Mouse (Mus musculus): Measurements from ENCODE around the gene Rabgef1. TPM values are rescaled to one million over a fixed set of nuclear protein-coding genes. Genes with fewer than 3 reads are reported as not detected.

Rabgef1 gene
- total RNA-seq, 2 experiments from 2014 or later = 36.5 to 43.2 TPM

DNA sequence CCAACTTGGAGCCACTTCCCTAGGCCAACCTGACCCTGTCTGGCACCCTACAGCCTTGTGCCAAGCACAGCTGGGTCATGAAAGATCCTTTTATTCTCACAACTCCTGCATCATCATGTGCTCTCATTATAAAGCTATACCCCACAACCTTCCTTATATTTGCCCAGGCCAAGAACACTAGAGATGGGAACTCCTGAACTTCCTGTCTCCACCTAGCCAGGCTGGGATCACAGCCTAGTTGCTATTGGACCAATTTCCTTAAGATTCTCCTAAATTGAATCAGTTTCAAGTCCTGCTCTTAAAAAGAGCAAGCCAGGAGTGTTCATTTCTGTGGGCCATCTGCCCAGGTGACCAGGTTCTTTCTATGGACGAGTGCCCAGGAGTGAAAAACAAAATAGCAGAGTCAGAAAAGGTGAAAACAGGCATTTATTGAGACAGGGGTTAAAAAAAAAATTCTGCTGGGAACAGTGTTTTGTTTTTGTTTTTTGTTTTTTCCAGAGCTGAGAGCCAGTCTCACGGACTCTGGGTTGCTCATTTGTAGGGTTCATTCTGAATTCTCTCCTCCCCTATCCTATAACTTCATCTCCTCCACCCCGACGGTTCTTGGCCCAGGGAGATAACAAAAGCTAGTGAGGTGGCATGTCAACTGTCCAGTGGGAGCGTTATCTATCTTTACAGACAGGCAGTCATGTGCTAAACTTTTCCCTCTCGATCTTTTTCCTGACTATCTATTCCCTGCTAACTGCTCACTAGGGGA, 754 bp upstream of the Rabgef1 start:
- DNase-seq (ENCODE audit: low spot score in 2 of 2) = no peak

DNA sequence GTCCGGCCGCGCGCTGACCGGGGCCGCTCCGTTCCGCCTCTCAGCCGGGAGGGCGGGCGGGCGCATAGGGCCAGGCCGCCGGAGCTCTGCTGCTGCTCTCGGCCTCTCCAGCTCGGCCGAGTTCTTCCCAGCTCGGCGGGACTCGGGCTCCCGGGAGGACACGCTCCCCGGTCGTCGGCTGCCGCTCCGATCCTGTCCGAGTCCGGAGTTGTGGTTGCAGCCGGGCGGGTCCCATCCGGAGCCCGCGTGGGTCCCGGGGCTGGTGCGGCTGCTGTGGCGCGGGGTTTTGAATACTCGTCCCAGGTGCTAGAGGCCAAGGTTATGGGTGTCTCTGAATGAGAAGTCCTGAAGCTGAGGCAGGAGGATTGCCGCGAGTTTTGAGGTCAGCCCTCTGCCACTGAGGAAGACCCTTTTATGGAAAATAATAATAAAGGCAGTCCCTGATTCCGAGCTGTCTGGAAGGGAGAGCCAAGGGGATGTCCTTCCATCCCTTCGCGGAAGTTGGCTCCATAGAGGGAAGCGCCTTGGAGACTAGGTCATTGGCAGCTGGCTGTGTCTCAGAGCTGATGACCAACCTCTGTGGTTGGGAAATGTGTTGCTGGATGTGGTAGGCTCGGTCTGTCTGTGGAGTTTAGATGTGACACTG, 481 bp downstream of the Rabgef1 start:
- peak; percentile 23 to 42 for DNase-seq (ENCODE audit: low spot score in 2 of 2)

DNA sequence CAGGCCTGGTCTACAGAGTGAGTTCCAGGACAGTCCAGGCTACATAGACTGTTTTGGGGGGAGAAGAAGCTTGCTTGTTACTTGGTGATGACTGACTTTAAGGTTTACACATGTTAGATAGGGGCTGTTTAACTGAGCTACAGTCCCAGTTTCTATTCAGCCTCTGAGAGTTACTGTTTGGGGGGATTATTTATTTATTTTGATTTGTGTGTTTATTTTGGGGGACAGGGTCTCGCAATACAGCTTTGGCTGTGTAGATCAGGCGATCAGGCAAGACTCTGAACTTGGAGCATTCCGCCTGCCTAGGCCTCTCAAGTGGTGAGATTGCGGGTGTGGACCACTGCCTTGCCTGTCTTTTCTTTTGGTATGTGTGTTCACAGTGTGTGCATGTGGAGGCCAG, 1.4 kb downstream of the Rabgef1 start:
- no peak for DNase-seq (ENCODE audit: low spot score in 2 of 2)

DNA sequence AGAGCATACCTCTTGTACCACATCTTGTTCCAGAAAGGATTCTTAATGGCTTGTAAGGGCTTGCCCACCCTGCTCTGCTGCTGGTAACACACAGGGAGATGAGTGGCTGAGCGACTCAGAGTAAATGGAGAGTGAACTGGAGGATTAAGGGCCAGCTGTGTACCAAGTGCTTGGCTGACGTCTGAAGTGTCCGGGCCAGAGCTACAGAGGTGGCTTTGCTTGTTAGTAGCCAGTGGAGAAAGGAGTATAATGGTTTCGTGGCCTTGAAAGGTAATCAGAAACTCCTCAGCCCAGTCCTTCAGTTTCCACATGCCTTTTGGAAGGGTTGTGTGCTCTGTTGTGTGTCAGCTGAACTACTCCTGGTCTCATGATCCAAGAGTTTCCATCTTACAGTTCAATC, 6.3 kb downstream of the Rabgef1 start:
- no peak for DNase-seq (ENCODE audit: low spot score in 2 of 2)

DNA sequence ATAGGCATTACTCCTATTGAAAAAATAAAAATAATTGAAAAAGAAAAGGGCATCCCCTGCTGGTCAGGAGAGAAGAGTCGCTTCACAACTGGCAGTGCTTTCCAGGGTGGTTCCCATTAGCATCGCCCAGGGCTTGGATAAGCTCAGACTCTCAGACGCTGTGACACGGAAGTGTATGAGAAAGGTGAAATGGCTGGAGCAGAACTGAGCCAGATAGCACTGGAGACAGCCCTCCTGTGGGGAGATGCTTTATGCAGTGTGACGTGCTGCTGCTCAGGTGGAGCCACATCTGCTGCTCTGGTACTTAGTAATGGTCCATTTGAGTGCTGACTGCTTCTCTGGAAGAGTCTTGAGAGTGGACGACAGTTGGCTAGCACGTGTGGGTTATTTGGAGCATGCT, 8.8 kb downstream of the Rabgef1 start:
- no peak for DNase-seq (ENCODE audit: low spot score in 2 of 2)

DNA sequence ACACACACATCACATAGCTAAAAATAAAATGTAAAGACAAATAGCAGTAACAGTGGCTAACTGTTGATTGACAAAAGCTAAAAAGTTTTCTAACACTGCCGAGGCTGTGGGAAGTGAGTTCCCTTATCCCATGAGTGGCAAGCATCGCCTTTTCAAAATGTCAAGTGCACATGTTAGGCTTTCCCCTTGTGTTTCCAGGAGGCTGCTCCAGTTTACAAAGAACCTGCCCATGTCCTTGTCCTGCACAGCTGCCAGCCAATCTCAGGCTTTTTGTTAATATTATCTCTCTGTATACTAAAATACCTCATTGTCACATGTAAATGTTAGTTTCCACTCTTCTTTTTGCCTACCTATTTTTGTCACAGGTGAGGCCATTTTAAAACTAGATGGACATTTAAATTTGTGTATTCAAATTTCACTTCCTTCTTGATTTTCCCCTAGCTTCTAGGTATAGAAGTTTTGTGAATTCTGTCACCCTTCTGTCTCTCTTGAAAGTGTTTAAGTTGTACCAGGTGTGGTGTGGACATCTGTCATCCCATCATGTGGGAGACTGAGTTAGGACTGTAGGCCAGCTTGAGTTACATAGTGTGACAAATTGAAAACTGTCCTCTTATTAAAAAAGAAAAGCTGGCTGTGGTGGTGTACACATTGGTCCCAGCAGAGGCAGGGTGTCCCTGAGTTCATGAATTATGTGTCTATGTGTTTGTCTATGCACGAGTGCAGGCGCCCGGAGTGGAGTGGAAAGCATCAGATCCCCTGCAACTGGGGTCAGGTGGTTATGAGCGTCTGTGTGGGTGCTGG, 10.3 kb downstream of the Rabgef1 start:
- no peak for DNase-seq (ENCODE audit: low spot score in 2 of 2)

DNA sequence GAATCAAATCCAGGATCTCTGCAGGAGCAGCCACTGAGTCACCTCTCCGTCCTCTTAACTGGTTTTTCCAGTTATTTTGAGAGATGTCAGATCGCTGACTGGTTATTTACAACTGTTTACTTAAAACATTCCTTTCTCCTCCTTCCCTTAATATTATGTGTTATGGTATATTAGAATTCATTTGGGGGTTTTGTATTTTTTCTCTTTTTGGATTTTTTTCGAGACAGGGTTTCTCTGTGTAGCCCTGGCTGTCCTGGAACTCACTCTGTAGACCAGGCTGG, 10.9 kb downstream of the Rabgef1 start:
- DNase-seq (ENCODE audit: low spot score in 2 of 2) = no peak

DNA sequence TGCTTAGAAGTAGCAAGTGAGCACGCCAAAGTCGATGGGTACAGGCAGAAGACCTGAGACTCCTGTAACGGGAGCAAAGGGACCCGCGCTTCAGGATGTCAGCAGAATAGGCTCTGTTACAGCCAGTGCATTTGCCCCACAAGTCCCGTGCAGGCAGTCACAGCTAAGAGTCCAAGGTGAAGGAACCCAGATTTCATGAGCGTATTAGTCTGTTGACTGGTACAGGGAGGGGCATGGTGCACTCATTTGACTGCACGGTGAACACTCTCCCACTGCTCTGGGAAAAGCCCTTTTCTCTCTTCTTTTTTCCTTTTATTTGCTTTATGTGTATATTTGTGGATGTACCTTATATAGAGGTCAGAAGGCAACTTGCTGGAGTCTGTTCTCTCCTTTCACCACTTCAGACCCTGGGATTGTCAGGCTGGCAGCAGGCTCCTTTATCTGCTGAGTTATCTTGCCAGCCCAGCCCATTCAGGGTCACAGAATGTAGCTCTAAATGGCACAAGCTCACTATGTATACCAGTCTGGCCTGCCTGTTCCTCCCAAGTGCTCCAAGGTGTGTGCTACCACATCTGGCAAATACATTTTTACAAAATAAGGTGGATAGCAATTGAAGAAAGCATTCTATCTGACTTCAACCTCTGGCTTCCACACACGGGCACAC, 12.7 kb downstream of the Rabgef1 start:
- DNase-seq (ENCODE audit: low spot score in 2 of 2) = no peak

DNA sequence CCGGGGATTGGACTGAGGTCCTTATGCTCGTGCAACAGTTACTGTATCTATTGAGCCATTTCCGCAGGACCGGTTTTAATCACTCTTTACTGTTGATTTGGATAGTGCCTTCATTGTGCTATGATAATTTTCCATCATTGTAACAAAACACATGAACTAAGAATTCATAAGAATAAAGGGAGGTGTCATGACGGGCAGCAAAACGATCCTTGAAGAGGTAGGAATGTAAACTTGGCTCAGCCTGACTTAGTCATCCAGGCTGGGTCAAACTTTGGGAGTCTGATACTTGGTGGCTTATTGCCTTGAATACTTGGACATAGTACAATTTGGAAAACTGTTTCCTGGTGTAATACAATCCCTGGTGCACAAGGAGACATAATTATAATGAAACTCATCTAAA, 13.7 kb downstream of the Rabgef1 start:
- DNase-seq (ENCODE audit: low spot score in 2 of 2) = no peak

DNA sequence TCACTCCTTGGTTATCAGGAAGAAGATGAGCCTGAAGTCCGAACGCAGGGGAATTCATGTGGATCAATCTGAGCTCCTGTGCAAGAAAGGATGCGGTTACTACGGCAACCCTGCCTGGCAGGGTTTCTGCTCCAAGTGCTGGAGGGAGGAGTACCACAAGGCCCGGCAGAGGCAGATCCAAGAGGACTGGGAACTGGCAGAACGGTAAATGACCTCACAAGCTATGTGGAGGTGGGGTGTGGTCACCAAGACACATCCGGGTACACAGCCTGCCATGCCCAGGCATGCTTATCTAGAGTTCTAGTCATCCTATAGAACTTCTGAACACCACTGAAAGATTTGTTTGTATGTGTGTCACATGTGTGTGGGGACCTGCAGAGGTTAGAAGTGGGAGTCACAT, 15.8 kb downstream of the Rabgef1 start:
- DNase-seq (ENCODE audit: low spot score in 2 of 2) = no peak

DNA sequence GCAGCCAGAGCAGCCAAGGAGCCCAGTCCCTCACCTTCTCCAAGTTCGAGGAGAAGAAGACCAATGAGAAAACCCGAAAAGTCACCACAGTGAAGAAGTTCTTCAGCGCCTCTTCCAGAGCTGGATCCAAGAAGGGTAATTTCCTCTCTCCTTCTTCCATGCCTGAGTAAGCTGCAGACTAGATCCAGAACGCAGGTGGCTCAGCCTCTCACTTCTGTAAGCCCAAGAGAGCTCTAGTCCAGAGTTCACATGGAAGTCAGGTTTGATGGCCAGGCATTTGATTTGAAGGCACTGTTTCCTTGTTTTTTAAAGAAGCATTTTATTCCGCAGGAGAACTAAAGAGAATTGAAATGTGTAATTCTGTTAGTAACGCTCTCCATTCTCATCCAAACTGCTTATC, 19.3 kb downstream of the Rabgef1 start:
- no peak for DNase-seq (ENCODE audit: low spot score in 2 of 2)

DNA sequence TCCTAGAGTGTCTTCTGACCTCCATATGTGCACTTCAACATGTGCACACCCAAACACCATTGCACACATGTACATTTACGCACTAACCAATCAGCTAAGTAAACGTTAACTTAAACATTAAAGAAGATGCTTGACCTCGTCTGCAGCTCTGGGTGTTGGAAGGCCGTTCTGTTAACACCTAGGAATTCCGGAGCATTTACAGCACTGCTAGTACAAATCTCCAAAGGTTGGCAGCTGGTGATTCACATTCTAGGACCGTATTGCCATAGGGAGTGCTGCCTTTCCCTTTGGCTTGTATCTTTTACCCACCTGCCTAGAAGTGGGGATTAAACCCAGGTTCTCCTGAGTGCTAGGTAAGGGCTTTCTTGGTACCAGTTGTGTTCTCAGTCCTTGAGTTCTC, 20.3 kb downstream of the Rabgef1 start:
- DNase-seq (ENCODE audit: low spot score in 2 of 2) = no peak

DNA sequence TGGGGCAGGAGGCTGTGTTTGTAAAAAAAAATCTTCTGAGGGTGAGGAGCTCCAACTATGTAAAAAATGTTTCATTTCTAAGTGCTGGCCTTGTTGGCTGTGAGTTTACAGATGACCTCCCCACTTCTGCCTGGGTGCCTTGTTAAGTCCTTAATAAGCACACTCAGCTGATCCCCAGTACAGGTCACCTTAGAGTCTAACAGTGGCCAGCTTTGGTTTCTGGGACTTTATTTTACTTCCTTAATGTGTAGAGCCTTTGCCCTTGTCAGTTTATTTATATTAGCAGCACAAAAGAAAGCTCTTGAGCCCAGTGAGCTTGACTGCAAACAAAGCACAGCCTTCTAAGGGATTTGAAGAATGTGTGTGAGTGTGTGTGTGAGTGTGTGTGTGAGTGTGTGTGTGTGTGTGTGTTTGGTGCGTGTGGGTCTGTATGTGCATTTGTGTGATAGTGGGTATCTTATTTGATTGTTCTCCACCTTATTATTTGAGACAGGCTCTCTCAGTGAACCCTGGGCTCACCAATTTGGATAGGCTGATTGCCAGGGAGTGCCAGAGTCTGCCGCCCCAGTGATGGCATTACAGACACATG, 20.9 kb downstream of the Rabgef1 start:
- DNase-seq (ENCODE audit: low spot score in 2 of 2) = no peak

DNA sequence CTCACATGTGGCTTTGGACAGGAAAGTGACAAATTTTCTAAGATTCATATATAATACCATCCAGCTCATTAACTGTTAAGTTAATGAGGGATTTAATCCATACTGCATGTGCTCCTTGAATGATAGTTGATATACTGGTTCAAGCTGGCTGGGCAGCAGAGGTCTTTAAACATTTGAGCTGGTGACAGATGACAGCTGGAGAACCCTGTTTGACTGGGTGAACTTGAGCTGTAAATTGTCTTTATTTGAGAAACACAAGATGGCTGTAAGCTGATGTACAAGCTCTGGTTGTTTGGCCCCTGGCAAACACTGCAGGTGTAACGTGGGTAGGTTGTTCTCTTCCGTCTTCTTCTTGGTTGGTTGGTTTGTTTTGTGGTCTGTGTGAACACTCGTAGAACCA, 22.2 kb downstream of the Rabgef1 start:
- DNase-seq (ENCODE audit: low spot score in 2 of 2) = no peak

DNA sequence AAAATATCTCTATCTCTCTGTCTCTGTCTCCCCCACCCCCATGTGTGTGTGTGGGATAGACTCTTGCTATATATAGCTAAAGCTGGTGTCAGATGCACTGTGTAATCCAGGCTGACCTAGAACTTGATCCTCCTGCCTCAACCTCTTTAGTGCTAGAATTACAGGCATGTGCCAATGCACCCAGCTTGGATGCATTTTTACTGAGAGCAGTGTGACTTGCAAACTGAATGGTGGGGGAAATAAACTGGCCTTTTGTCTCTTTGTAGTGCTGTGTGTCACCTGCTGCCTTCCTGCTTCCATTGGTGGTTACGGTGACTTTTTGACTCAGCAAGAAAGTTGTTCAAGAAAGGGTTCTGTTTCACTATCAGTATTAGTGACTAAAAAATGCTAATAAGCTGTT, 24.7 kb downstream of the Rabgef1 start:
- no peak for DNase-seq (ENCODE audit: low spot score in 2 of 2)

DNA sequence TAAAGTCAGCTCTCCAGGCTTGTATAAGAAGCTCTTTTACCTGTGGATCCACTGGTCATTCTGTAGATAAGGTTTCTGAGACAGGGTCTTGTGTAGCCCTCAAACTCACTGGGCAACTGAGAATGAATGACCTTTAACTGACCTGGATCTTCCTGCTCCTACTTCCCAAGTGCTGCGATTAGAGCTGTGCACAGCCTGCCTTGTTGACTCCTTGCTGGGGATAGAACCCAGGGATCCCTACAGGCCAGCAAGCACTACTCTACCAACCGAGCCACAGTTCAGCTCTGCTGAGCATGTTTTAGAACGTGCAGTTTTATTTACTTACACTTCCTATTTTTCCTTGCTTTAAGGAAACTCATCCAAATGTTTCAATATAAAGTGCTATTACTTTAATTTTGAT, 25.9 kb downstream of the Rabgef1 start:
- no peak for DNase-seq (ENCODE audit: low spot score in 2 of 2)

DNA sequence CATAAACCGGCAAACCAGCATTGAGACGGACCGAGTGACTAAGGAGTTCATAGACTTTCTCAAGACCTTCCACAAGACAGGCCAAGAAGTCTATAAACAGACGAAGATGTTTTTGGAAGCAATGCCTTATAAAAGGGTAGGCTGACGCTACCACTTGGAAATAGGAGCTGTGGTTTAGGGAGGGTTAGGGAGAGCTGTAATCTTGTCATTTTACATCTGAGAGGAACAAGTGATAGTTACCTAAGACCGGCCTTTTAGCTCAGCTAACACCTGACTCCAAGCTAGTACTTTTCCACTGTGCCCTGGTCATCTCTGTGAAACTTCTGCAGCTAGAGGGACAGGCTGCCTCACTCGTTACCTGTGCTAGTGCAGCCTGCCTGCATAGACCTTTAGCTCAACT, 26.4 kb downstream of the Rabgef1 start:
- no peak for DNase-seq (ENCODE audit: low spot score in 2 of 2)

DNA sequence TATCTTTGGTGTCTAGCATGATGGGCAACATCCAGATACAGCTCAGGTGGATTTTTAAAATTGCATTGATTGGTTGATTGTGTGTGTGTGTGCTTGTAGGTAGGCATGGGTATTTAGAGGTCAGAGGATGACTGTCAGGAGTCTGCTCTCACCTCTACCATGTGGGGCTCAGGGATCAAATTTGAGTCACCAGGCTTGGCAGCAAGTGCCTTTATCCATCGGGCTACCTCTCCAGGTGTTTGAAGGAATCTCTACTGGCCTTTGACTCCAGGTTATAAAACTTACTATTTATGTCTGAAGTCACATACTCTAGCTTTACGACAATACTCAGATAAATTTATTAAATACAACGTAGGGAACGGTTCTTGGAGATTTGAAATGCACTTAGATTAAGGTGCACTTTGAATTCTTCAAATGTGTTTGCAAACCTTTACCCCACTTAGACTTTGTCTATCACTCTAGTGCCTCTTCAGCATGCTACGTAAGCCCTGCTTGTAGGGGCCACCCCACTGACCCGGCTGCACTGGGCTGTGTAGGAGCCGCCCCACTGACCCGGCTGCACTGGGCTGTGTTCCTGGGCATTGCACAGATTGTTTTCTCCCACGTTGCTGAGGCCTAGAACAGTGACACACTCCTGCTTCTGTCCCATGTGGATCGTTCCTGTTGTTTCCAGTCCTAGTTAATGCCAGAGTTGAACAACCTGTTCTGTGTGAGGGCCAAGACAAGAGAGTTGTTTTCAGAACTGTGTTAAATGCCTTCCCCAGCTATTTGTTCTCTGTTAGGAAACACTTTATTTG, 28.8 kb downstream of the Rabgef1 start:
- DNase-seq (ENCODE audit: low spot score in 2 of 2) = no peak

DNA sequence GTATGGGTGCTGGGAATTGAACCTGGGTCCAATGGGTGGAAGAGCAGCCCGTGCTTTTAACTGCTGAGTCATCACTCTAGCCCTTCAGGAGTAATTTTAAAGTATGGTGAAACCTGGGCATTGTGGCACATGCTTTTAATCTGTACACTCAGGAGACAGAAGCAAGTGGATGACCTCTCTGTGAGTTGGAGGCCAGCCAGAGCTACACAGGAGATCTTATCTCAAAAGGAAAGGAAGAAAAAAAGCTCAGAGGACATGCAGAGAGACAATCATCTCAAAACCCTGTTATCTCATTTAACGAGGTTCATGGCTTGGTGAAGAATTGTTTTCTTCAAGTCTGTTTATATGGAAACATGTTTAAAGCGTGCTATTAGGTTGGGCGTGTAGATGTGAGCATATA, 32.4 kb downstream of the Rabgef1 start:
- no peak for DNase-seq (ENCODE audit: low spot score in 2 of 2)

DNA sequence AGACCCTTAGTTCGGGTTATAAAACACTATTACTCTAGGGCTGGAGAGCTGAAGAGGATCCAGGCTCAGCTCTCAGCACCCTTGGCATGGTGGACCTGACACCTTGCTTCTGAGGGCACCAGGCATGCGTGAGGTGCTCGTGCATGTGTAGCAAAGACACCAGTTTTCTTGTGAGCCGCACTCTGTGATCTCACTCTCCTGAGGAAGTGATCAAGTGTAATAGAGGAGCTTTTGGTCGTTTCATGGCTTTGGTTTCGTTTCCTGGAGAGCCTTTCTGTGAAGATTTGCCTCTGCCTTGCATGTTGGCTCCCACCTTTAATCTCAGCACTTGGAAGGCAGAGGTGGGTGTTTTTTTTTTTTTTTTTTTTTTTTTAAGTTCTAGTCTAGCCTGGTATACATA, 33.0 kb downstream of the Rabgef1 start:
- DNase-seq (ENCODE audit: low spot score in 2 of 2) = no peak
